Mouse (Mus musculus) hindbrain, postnatal 0 days (tissue): ENCODE measurements around the gene Izumo3. TPM values are rescaled to one million over a fixed set of nuclear protein-coding genes. Genes with fewer than 3 reads are reported as not detected.
A peak's percentile ranks its signal among the peaks of the same experiment; 100 is the strongest.
"Not testable (repeated sequence)": the region's sequence is repeated elsewhere in the genome, so short reads cannot be mapped to it uniquely, and the experiment has no call there.

ENCODE experiments used
- ATAC-seq: fragments of 200-750 bp; cut with Nextera tagmentation; 2 replicates; pipeline ENCODE4 v1.8.0; 2017; ENCODE audit warnings: mild to moderate bottlenecking, moderate TSS enrichment, moderate library complexity
- DNase-seq: peaks from one replicate; pipeline ENCODE4 v3.0.0-alpha.2; 2015; ENCODE audit warnings: low spot score
- H3K27ac ChIP-seq: fragments of 300-500 bp; sonication (generic); 2 replicates; pipeline ENCODE4 v1.5.1; 2014; ENCODE audit warnings: mild to moderate bottlenecking
- H3K27me3 ChIP-seq: fragments of 300-500 bp; sonication (generic); 2 replicates; pipeline ENCODE4 v1.6.1; 2014; ENCODE audit warnings: low read length, mixed read lengths; ENCODE audit not compliant: insufficient read depth
- H3K36me3 ChIP-seq: fragments of 300-500 bp; sonication (generic); 2 replicates; pipeline ENCODE4 v1.6.1; 2014; ENCODE audit warnings: low read length, mixed read lengths; ENCODE audit not compliant: insufficient read depth
- H3K4me1 ChIP-seq: fragments of 300-500 bp; sonication (generic); 2 replicates; pipeline ENCODE4 v1.6.1; 2014; ENCODE audit warnings: antibody characterized with exemption, low read length, mixed read lengths; ENCODE audit not compliant: insufficient read depth
- H3K4me2 ChIP-seq: fragments of 300-500 bp; sonication (generic); 2 replicates; pipeline ENCODE4 v1.6.1; 2014; ENCODE audit warnings: low read depth, mild to moderate bottlenecking, low read length, moderate library complexity, mixed read lengths
- H3K4me3 ChIP-seq: fragments of 300-500 bp; sonication (generic); 2 replicates; pipeline ENCODE4 v1.5.1; 2014; ENCODE audit warnings: low read length
- H3K9ac ChIP-seq: fragments of 300-500 bp; sonication (generic); replicated peaks from 2 replicates; pipeline ENCODE4 v1.6.1; 2014; ENCODE audit warnings: mild to moderate bottlenecking, low read length, moderate library complexity, mixed read lengths
- H3K9me3 ChIP-seq: fragments of 300-500 bp; sonication (generic); 2 replicates; pipeline ENCODE4 v1.6.1; 2016; ENCODE audit warnings: low read length, mixed read lengths
- CTCF ChIP-seq: IDR thresholded peaks from 2 replicates; pipeline ENCODE4 v1.5.1; 2016; ENCODE audit warnings: antibody characterized with exemption, control low read depth, low read depth
- WGBS: fragments of 180-500 bp; shearing (Covaris S2); extraction: QIAGEN DNeasy Blood & Tissue Kit; methylation state at CpG from one replicate; pipeline ENCODE4 v1.1.7; 2014; 5-methylcytosine and 5-hydroxymethylcytosine counted together
- polyA plus RNA-seq: library from polyadenylated mRNA; unstranded; fragments of >200 nt; fragmentation: Nextera tagmentation; extraction: Ambion mirVana; gene quantifications from 2 replicates; pipeline ENCODE4 v1.2.1, GENCODE M21; 2015
- total RNA-seq: library from RNA; depleted of rRNA; stranded (reverse); fragments of >200 nt; gene quantifications from 2 replicates; pipeline ENCODE4 v1.2.3, GENCODE M21; 2014; rRNA removed

Gene Izumo3
- total RNA-seq (not detected in 2 replicates), polyA plus RNA-seq (not detected in 2 replicates)

GRCm38 (mm10) chr4:92147134-92147533 is at the start of gene Izumo3:
Gene Izumo3, minus strand, starts transcription at chr4:92147234.
- DNase-seq (no peak), ATAC-seq (no peak)
- Histone ChIP-seq H3K4me2 (no peak within 1 kb of the TSS), H3K9me3 (no peaks in the 10 kb centered on the region), H3K27me3 (no peaks in the 10 kb centered on the region), H3K27ac (no peak within 1 kb of the TSS), H3K4me1 (no peaks in the 10 kb centered on the region), H3K9ac (no peak within 1 kb of the TSS), H3K4me3 (no peak within 1 kb of the TSS), H3K36me3 (no peaks in the 10 kb centered on the region)
- no peak for TF ChIP-seq CTCF

- not testable (repeated sequence) for H3K4me3 ChIP-seq, H3K27me3 ChIP-seq, DNase-seq, ATAC-seq, H3K4me1 ChIP-seq, H3K27ac ChIP-seq, H3K9ac ChIP-seq, H3K36me3 ChIP-seq, H3K9me3 ChIP-seq, H3K4me2 ChIP-seq
- 83% methylated on average over 1 of the region's 1 CpGs for WGBS
Measured at GRCm38 (mm10) chr4:92191649-92192048, 44.6 kb upstream of the Izumo3 start, which contains the start of gene Gm12666. Gene Gm12666, minus strand, starts transcription at chr4:92191749.

- H3K27ac ChIP-seq = no peak overlapping the region
- DNase-seq (no peak), ATAC-seq (no peak)
- H3K9ac ChIP-seq = no peak overlapping the region
- no peaks in the 10 kb centered on the region for H3K9me3 ChIP-seq
- H3K27me3 ChIP-seq = no peaks in the 10 kb centered on the region
- 84% methylated on average over 1 of the region's 1 CpGs for WGBS
- no peaks in the 10 kb centered on the region for H3K36me3 ChIP-seq
- H3K4me2 ChIP-seq = no peak overlapping the region
- TF ChIP-seq CTCF = no peak
- no peak overlapping the region for H3K4me3 ChIP-seq
- H3K4me1 ChIP-seq = no peaks in the 10 kb centered on the region
Measured at GRCm38 (mm10) chr4:92152646-92153045, 5.6 kb upstream of the Izumo3 start.

- no peak overlapping the region for H3K4me3 ChIP-seq
- 26% methylated on average over 8 of the region's 8 CpGs for WGBS
- DNase-seq (no peak), ATAC-seq (no peak)
- no peaks in the 10 kb centered on the region for H3K36me3 ChIP-seq
- no peak overlapping the region for H3K4me2 ChIP-seq
- H3K27me3 ChIP-seq = no peaks in the 10 kb centered on the region
- H3K9ac ChIP-seq = no peak overlapping the region
- no peak for TF ChIP-seq CTCF
- H3K27ac ChIP-seq = no peak overlapping the region
- no peaks in the 10 kb centered on the region for H3K4me1 ChIP-seq
- no peaks in the 10 kb centered on the region for H3K9me3 ChIP-seq
Measured at GRCm38 (mm10) chr4:92111390-92111988, 35.5 kb downstream of the Izumo3 start.

GRCm38 (mm10) chr4:92097386-92097785 is 49.6 kb downstream of the Izumo3 start:
- H3K4me2 ChIP-seq = no peak overlapping the region
- no peak for DNase-seq
- H3K4me1 ChIP-seq = no peaks in the 10 kb centered on the region
- H3K9ac ChIP-seq = no peak overlapping the region
- WGBS = 78% methylated on average over 4 of the region's 4 CpGs
- no peak for ATAC-seq
- no peak overlapping the region for H3K4me3 ChIP-seq
- H3K27ac ChIP-seq = no peak overlapping the region
- no peak for TF ChIP-seq CTCF
- no peaks in the 10 kb centered on the region for H3K9me3 ChIP-seq
- H3K27me3 ChIP-seq = no peaks in the 10 kb centered on the region
- no peaks in the 10 kb centered on the region for H3K36me3 ChIP-seq

GRCm38 (mm10) chr4:92095951-92096350 is 51.1 kb downstream of the Izumo3 start:
- Histone ChIP-seq H3K27ac (no peak overlapping the region), H3K36me3 (no peaks in the 10 kb centered on the region), H3K9me3 (no peaks in the 10 kb centered on the region), H3K4me3 (no peak overlapping the region), H3K27me3 (no peaks in the 10 kb centered on the region), H3K9ac (no peak overlapping the region), H3K4me1 (no peaks in the 10 kb centered on the region), H3K4me2 (no peak overlapping the region)
- 43% methylated on average over 1 of the region's 1 CpGs for WGBS
- no peak for TF ChIP-seq CTCF
- ATAC-seq (no peak), DNase-seq (peak; percentile 2)

Other genes with a start within 250 kb of the Izumo3 start
- not detected in 2 replicates for gene Gm12666, start 44.5 kb upstream of the Izumo3 start, total RNA-seq
- gene Gm12666, start 44.5 kb upstream of the Izumo3 start, polyA plus RNA-seq = 0.26 TPM in 1 of 2 replicates, not detected in the other